Mouse (Mus musculus) layer of hippocampus, postnatal 14 days (tissue): ENCODE data around the gene Snn. TPM values are rescaled to one million over a fixed set of nuclear protein-coding genes. Genes with fewer than 3 reads are reported as not detected.
"Not testable (repeated sequence)": the region's sequence is repeated elsewhere in the genome, so short reads cannot be mapped to it uniquely, and the experiment has no call there.

Experiments used
- DNase-seq, 2 experiments: peaks; one replicate each; pipeline ENCODE4 v3.0.0; 2021 to 2022; ENCODE audit warnings: low spot score in 2 of 2, mixed read lengths in 1 of 2
- long read RNA-seq, 2 experiments: library from polyadenylated mRNA; stranded (forward); transcript quantifications; one replicate each; pipeline ENCODE4 v2.0.0; 2021
- total RNA-seq, 2 experiments: library from RNA; stranded (reverse); gene quantifications; 2 replicates each; pipeline ENCODE4 v1.2.3; 2021

Gene Snn
- 100 to 1,000 TPM; 219 to 230 TPM for total RNA-seq
- long read RNA-seq, experiment 1, transcript Snn-201 (2 exons, 2,872 nt) = major isoform, 122 of 155 reads
- long read RNA-seq, experiment 1, partial matches to known transcripts = 32 of 155 reads
- long read RNA-seq, experiment 1, other reads (novel, unspliced or antisense) = 1 of 155 reads
- long read RNA-seq, experiment 2, transcript Snn-201 (2 exons, 2,872 nt) = major isoform, 131 of 180 reads
- long read RNA-seq, experiment 2, partial matches to known transcripts = 0 of 180 reads
- long read RNA-seq, experiment 2, other reads (novel, unspliced or antisense) = 49 of 180 reads

DNA sequence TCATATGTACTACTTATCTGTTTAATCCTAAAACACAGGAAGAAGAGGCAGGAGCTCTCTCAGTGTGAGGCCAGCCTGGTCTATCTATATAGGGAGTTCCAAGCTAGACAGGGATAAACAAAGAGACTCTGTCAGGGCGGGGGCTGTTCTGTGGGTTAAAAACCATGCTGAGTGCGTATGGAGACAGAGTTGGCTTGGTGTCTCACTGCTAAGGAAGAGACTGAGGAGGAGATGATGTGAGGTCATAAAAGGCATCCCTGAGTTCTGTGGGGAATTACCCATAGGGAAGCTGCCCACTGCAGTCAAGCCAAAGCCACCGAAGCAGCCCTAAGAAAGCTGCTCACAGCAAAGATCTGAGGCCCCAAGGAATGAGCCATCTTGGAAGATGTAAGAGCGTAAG, at the start of gene Snn:
Gene Snn (plus strand): TSS at position 301 of the 400 bp plus-strand sequence.
- no peak for DNase-seq

DNA sequence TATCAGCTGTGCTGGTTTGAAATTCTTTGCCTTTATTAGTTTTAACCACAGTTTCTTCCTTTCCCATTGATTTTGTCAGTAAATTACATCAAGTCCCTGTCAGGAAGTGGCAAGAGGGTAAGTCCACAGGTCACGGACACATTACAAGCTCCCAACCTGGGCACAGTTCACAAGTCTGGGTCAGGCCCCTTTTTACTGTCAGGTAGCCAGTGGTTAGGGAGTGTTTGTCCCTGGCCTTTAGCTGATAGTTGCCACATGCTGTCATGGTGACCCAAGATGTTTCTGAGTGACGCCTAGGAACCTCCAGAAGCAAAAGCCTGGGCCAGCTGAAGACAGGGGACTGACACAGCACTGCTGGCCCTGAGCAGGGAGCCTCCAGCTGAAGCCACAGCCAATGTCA, 49.5 kb upstream of the Snn start:
- no peak for DNase-seq

DNA sequence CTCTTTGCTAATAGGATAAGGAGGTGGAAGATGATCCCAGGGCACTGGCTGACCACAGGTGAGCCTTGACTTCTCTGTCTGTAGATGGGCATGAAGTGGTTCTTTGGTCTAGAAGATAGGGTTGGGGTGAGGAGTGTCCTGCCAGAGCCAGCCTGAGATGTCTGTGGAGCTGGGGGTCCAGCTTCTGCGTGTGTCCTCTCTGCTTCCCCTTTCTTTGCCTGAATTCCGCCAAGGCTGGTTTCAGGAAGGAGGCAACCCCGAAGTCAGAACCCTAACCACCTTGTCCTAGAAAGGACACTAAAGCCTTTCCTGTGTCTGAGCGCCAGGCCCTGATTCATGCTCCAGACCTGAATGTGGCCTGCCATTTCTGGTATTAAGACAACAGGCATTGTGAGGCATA, 48.8 kb upstream of the Snn start:
- DNase-seq = no peak

DNA sequence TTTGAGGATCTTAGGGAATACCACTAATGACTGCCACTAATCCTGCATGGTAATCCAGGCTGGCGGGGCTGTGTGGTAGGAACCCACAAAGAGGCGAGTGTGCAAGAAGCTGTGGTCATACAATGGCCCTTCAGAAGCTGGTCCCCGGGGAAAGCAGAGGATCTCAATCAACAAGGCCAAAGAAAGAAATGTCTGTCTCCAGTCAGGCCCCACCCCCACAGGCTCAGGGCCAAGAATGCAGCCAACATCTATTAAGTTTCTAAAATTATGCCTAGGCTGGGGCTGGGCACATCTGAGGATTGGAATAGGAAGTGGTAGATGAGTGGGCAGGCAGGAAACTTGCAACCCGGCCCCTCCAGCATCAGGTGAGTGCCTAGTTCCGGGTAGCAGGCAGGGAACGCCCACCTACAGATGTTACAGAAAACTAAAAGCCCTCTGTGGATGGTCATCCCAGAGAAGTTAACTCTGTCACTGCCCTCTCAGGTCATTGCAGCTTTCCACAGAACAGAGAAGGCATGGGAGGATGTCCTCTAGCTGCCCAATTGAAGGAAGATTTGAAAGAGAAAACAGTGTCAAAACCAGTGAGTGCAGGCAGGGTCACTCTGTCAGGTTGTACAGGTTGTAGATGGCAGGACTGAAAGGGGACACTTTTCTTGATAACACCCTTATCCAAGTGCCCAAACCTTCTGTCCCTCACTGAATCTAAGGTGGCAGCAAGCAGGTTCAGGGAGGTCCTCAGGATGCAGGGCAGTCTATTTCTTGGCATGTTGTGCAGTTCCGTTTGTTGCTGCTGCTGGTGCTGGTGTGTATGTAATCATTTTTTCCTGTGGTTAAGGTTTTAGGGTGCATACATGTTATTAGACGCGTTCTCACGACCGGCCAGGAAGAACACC, 47.9 kb upstream of the Snn start:
- DNase-seq = peak; percentile 46 to 67

DNA sequence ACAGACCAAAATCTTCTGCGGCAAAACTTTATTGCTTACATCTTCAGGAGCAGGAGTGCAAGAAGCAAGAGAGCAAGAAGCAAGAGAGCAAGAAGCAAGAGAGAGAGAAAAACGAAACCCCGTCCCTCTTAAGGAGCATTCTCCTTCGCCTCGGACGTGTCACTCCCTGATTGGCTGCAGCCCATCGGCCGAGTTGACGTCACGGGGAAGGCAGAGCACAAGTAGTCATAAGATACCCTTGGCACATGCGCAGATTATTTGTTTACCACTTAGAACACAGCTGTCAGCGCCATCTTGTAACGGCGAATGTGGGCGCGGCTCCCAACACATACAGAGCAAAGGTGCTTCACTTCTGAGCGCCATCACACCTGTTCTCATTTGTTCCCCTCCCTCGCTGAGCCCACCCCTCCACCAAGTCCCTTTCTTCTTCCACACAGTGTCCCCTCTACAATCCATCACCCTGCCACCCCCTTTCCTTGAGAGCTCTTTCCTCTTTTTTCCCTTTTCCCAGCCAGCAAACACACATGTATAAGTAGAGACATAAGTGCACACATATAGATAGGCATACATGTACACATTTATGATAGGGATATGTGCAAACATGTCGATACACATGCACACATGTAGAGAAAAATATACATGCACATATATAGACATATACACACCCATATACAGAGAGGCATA, 47.1 kb upstream of the Snn start:
- DNase-seq = not testable (repeated sequence)

DNA sequence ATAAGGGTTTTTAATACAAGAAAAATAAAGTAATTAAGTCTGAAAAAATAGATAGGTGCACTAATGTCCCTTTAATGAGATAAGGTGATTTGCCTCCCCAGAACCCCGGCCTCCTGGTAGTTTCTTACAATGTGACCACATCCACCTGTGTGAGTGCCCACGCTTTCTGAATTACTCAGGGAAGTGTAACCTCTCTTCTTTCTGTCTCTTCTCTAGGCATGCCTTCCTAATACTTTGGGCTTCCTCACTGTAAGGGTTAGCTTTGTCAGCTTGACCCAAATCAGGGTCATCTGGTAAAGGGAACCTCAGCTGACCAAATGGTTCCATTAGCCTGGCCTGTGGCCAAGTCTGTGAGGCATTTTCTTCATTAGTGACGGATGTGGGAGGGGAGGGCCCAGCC, 46.3 kb upstream of the Snn start:
- DNase-seq = no peak

DNA sequence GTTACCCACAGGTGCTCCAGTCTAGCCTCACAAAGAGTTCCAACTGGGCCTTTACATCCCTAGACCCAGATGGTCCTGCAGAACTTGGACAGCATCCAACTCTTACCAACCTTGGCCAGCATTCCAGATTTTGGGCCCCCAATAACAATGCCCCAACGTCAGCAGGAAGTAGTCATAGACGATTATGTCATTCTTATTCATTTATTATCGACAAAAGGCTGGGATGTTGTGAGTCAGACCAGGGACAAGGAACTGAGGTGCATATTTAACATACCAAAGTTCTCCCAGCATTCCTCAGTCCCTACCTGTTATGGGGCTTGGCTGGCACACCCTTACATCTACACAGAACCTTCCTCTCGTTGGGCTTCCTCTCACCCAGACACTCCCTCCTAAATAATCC, 44.4 kb upstream of the Snn start:
- DNase-seq = no peak

DNA sequence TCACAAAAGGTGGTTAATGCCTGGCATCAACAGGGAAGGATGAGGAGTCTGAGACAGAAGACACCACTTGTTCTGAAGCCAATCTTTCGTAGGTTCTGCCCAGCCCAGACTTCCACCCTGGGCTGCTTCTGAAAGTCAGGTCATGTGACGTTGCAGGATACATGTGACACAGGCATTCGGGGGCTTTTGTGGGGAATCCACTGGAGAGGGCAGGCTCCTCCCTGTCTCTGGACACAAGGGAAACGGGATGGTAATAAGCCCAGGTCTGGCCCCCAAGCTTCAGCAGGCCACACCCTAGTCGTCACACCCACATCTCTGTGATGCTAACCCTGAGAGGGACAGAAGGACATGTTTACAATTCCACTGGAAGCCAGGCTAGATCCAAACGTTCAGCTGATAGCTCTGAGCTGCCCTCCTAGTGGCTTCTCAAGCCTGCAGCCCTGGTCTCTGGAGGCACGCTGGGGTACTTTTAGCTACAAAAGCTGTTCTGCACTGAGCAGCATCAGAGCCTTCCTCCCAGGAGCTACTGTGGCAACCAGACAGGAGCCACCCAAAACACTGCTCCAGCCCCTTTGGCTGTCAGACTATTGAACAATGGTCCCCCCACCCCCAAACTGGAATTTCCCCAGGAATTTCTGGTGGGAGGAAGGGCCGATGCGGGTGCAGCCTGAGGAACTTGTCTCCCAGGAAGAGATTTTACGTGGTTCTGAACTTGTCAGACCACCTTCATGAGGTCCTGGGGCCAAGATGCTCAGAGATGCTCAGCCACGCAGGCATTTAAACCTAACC, 42.7 kb upstream of the Snn start:
- no peak for DNase-seq

DNA sequence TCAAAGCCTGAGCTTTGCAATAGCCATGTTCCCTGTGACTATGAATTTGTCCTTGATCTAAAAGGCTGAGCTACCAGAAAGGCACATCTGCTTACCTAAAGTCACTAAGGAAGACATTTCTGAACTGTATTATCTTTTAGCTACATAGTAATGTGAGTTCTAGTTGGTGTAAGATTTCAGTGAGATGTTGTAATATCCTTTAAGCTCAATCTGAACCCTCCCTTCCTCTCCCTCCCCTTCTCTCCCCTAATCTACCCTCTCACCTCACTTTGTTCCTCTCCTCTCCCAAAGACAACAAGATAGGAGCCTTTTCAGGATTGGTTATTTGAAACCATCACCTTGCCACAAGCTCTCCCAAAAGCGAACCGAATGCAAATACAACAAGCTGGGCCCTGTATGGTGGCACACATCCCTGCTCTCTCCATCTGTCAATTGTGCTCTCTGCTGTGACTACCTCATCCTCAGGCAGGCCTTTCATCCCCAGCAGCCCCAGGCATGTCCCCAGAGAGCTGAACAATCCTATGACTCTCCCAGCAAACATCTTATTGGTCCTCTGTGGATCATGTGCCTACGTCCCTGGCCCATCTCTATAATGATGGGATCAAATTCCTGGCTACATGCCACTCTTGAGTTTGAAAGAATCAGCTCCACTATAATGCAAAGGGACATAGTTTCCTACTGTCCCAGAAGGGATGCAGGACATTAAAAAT, 39.2 kb upstream of the Snn start:
- DNase-seq = no peak

DNA sequence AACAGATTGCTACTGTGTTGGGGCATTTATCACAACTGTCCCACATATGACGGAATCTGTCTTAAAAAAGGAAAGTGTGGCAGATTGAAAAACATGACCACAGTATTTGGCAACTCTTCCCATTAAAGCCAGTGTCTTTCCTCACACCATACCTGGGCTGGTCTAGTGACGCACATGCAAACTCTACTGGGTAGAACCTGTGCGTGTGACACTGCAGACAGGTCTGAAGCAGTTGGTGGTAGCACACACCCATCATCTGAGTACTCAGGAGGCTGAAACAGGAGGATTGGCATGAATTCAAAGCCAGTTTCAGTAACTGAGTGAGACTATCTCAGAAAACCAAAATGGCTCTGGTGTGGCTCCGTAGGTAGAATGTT, 38.6 kb upstream of the Snn start:
- DNase-seq = no peak

DNA sequence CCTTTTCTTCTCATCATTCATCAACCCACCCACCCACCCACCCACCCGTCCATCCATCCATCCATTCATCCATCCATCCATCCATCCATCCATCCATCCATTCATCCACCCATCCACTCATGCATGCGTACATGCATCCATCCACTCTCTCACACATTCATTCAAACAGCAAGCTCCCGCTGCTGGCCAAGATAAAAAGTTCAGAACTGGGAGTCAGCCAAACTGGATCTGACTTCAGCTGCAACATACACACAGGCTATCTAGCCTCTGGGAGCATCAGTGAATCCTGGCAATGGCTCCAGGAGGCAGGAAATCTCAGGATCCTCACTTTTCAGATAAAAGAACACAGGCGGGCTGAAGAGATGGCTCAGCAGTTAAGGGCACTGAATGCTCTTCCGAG, 37.1 kb upstream of the Snn start:
- DNase-seq = no peak

DNA sequence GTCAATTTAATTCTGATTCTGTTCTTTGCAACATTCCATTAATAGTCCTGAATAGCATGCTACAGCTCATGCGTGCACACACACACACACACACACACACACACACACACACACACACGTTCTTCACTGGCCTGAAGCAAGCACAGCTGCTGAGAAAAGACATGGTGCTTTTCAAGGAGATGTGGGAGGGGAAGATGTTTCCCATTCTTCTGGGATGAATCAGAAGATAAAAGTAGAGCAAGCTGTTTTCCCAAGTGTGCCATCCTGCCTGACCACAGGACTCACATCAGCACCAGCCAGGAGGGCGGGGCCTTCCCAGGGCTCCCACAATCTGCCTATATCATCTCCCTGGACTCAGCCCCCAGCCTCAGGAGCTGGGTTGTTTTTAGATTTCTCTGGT, 35.9 kb upstream of the Snn start:
- DNase-seq = no peak

DNA sequence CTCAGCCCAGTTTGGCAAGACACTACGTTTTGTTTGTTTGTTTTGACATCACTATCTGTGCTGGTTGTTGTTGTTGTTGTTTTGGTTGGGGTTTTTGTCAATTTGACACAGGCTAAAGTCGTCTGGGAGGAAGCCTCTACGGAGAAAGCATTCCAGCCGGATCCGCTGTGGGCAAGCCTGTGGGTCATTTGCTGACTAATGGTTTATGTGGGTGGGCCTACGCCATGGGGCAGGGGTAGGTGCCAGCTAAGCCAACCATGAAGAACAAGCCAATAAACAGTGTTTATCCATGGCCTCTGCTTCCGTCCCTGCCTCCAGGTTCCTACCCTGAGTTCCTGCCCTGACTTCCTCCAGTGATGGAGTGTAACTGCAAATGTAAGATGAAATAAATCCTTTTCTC, 32.5 kb upstream of the Snn start:
- no peak for DNase-seq

DNA sequence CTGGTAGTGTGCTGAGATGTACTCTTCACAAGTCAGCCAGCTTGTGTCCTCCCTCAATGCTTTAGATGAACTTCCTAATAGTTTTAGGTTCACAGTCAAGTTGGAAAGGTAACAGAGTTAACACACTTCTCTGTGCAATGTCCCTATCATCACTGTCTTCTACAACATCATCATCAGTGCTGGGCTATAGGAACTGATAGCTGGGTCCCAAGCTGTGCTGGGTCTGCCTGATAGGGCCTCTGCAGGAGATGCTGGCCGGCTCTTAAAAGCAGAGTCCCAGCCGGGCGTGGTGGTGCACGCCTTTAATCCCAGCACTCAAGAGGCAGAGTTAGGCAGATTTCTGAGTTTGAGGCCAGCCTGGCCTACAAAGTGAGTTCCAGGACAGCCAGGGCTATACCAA, 29.9 kb upstream of the Snn start:
- DNase-seq = no peak

DNA sequence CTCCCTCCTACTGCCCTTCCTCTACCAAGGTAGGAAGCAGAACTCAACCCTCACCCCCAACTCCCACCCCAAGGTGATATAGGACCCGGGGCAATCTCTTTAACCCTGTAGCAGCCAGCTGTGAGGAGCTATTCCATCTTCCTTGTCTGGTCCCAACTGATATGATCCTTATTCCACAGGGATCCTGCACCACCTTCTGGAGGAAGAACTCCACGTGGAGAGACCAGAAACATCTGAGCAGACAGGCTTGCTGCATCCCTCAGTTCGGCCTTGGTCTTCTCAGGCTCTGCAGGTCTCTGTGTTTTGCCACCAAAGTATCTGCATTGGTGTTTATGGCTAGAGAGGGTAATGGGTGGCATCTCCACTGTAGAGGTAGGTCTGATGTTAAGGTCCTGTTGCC, 29.4 kb upstream of the Snn start:
- no peak for DNase-seq

DNA sequence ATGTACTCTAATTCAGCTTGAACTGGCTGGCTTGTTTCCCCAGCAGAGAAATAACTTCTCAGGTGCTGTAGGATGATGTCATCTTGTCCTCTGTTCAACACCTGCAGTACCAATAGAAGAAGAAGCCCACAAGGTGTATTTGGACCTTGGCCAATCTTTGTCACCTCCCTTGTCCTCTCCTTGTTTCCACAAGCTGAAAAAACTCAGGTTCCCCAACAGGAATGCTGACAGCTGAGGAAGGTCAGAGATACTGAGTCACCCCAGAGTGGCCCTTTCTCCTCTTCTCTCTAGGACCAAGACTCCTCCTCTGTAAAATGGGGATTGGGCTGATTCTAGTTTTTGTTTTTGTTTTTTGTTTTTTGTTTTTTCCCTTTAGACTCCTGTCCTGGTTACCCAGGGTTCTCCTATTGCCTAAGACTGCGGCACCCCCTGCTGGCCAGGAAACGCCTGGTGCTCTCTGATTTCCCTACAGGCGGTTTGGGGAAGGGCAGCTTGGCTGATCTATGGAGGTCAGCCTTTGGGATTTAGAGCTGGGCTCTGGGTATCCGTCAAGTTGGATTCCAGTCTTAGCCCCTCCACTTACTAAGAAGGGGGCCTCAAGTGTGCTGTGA, 26.4 kb upstream of the Snn start:
- peak; percentile 80 to 88 for DNase-seq

DNA sequence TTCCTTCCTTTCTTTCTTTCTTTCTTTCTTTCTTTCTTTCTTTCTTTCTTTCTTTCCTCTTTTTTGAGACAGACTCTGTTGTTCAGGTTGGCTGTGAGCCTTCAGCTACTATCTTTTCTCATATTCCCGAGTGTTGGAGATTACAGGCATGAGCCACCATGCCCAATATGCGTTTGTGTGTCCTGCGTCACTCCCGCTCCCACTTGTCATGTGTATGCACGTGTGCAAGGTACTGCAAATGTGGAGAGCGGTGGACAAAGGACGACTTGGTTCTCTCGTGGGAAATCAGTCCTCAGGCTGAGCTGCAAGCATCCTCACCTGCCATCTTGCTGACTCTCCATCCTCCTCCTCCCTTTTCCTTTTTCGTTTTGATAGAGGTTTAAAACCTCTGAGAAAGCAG, 25.5 kb upstream of the Snn start:
- DNase-seq = no peak

DNA sequence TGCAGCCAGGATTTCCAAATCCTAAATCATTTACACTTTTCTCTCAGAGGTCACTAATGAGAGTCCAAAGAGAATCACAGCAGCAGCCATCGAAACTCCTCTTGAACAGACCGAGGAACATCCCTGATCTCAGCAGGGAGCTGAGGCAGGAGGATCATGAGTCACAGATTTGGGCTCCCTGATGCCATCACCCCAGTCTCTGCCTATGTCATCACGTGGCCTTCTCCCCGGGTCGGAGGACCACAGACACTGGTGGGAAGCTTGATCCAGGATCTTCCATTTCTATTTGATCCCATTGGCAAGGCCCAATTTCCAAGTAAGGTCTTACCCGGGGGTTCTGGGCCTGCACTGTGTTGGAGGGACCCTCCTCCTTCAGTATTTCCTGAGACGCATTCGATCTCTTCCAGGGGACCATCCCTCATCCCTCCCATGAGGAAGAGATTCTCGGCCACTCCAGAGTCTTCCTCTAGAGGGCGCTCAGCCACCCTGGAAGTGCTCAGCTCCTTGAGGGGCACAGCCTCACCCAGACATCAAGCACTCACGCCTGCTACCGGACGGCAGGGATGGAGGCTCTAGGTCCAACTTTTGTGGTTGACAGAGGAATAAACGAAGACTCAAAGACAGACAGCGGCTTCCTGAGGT, 24.8 kb upstream of the Snn start:
- DNase-seq = peak; percentile 58 to 63

DNA sequence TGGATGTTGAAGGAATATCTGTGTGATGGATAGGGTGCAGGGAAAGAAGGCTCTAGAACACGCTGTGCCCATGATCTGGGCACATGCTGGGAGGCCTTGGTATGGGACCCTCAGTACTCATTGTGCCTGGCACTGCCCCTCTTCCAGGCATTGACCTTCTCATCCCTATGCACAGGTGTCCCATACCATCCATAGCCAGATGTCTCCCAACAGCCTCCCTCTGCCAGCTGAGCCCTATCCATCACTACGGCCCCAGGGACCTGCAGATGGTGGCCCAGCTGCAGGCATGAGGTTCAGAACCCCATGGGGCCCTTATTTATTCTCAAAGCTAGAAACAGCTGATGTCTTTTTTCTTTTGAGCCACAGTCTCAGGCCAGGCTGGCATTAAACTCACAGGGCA, 20.1 kb upstream of the Snn start:
- DNase-seq = no peak

DNA sequence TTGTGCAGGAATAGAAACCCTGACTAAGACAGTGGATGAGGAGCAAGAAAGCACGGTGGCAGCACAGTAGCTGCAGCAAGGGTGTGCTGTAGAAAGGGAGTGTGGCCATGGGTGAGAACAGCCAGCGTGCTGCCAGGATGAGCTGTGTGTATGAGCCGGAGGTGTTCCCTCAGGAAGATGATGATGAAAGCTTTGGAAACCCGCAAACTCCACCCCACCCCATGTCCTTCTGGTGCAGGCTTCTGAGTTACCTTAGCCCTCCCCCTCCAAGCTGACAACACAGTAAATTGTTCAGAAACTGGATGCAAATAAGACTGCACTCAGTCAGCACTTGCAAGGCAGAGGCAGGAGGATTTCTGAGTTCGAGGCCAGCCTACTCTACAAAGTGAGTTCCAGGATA, 17.5 kb upstream of the Snn start:
- no peak for DNase-seq
